Mouse (Mus musculus): Measurements from ENCODE around the gene Taf3. TPM values are rescaled to one million over a fixed set of nuclear protein-coding genes. Genes with fewer than 3 reads are reported as not detected.

Taf3 gene
- total and polyA plus RNA-seq, 3 experiments = 3.1 to 13.4 (median 6.0) TPM

DNA sequence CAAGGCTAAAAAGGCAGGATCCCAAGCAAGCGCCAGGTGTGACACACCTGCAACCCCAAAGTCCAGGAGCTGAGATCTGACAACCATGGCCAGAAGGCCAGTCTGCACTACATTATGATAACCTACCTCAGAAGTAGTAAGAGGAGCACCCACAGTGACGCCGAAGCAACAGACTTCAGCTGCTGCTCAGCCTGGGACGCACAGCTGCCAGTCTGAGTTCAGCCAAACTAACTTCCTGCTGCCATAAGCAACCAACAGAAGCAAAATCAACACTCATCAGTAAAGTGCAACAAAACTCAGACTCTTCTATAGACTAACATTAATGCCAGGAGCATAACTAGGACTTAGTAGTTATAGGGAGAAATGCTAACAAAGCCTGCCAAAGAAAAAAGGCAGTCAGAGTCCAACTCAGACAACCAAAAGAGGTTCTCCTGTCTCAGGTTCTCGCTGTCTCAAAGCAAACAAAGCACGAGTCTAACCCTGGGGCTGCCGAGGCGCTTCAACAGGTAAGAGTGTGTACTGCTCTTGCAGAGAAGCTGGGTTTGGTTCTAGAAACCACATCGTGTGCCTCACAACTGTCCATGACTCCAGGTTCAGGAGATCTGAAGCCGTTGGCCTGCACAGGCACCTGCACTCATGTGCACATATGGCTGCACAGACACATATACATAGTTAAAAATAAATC lies 33.3 kb downstream of the Taf3 start:
- no peaks in the 10 kb centered on the region for H3K9me3 ChIP-seq (replicated peaks; ENCODE audit: low read length)
- no peak overlapping the region for H3K4me3 ChIP-seq (replicated peaks in 1 of 3; ENCODE audit: low read depth in 2 of 3, low read length in 2 of 3, poor library complexity in 1 of 3)
- H3K4me1 ChIP-seq (ENCODE audit: control insufficient read depth in 1 of 2, insufficient read depth in 2 of 2) = peaks cover 0 to under 1% of the 10 kb centered on the region in 2 experiments; a peak in 1 of 4 replicates
- no peak overlapping the region for H3K9ac ChIP-seq (ENCODE audit: insufficient read depth, low read depth)
- no peak overlapping the region for H3K27ac ChIP-seq (ENCODE audit: insufficient read depth, low read depth)
- in situ Hi-C loops (cut with MboI; ENCODE audit: low pct_ligation_motif_present, low pct_unique_long_range_greater_than_20kb, low sequenced_read_pairs) = no loop called here
- no peak overlapping the region for H3K4me2 ChIP-seq (ENCODE audit: insufficient read depth, low read depth, poor library complexity, severe bottlenecking)
- dilution Hi-C loops (cut with MboI; ENCODE audit: extremely low pct_ligation_motif_present, extremely low pct_unique_long_range_greater_than_20kb, low sequenced_read_pairs) = no loop called here
- no peaks in the 10 kb centered on the region for H3K27me3 ChIP-seq (replicated peaks)
- TF ChIP-seq MAX (IDR thresholded peaks at IDR 0.05; ENCODE audit: low read length) (no peak), PAX5 (IDR thresholded peaks at IDR 0.05; ENCODE audit: low read length) (no peak), CHD2 (IDR thresholded peaks at IDR 0.05; ENCODE audit: low read length) (no peak), ZC3H11A (IDR thresholded peaks at IDR 0.05; ENCODE audit: low read depth, low read length) (no peak), MEF2A (IDR thresholded peaks at IDR 0.05; ENCODE audit: borderline replicate concordance, low read depth, low read length) (no peak), TCF12 (IDR thresholded peaks at IDR 0.05; ENCODE audit: low read depth, low read length) (no peak), MAFK (IDR thresholded peaks at IDR 0.05; ENCODE audit: insufficient replicate concordance, low read length) (no peak), SIN3A (IDR thresholded peaks at IDR 0.05; ENCODE audit: low read length) (no peak), ELF1 (IDR thresholded peaks at IDR 0.05; ENCODE audit: low read depth, low read length) (no peak)
- no peak for DNase-seq (ENCODE audit: extremely low read depth)
- H3K79me2 ChIP-seq (replicated peaks; ENCODE audit: control insufficient read depth, extremely low read depth, insufficient read depth, poor library complexity, severe bottlenecking) = no peaks in the 10 kb centered on the region; the same call in 1 of the 2 replicates
- H3K36me3 ChIP-seq (replicated peaks in 1 of 2; ENCODE audit: control insufficient read depth in 1 of 2, insufficient read depth in 1 of 2, low read length in 1 of 2) = peaks cover 0 to 6% of the 10 kb centered on the region in 2 experiments

DNA sequence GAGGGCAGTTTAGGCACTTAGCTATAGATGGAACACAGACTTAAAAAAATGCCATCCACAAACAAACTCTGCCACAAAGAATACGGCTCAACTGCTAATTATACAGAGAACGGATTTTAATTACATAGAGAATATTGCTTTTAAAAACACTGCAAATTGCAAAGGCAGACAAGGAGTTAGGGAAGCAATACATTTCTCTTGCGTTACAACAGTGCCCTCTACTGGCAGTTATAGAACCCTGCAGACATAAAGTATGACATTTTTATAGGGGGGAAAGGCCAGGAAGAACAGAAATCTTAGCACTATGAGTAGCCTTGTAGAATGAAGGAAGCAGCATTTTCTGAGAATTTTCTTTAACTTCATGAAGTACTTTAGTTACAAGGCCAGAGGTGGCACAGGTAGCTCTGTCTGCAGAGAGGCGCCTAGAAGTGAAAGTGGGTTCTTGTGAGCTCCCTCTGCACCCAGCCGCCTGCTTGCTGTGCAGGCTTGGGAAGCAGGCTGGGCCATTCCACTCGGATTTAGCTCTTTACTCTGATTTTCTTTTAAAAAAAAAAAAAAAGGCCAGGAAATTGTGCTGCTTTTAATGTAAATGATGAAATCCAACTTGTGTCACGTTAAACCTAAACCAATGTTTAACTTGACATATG lies 38.0 kb downstream of the Taf3 start:
- in situ Hi-C loops (cut with MboI; ENCODE audit: low pct_ligation_motif_present, low pct_unique_long_range_greater_than_20kb, low sequenced_read_pairs) = no loop called here
- Histone ChIP-seq H3K9me3 (replicated peaks; ENCODE audit: low read length) (no peaks in the 10 kb centered on the region), H3K36me3 (replicated peaks in 1 of 2; ENCODE audit: control insufficient read depth in 1 of 2, insufficient read depth in 1 of 2, low read length in 1 of 2) (peaks cover 0 to 3% of the 10 kb centered on the region in 2 experiments), H3K4me1 (ENCODE audit: control insufficient read depth in 1 of 2, insufficient read depth in 2 of 2) (peaks cover 0 to 13% of the 10 kb centered on the region in 2 experiments; a peak in 2 of 4 replicates), H3K27ac (ENCODE audit: insufficient read depth, low read depth) (no peak overlapping the region), H3K4me2 (ENCODE audit: insufficient read depth, low read depth, poor library complexity, severe bottlenecking) (no peak overlapping the region), H3K9ac (ENCODE audit: insufficient read depth, low read depth) (no peak overlapping the region), H3K79me2 (replicated peaks; ENCODE audit: control insufficient read depth, extremely low read depth, insufficient read depth, poor library complexity, severe bottlenecking) (peaks cover 6% of the 10 kb centered on the region; the same call in 1 of the 2 replicates), H3K4me3 (replicated peaks in 1 of 3; ENCODE audit: low read depth in 2 of 3, low read length in 2 of 3, poor library complexity in 1 of 3) (no peak overlapping the region), H3K27me3 (replicated peaks) (no peaks in the 10 kb centered on the region)
- peak; percentile 68 for DNase-seq (ENCODE audit: extremely low read depth)
- dilution Hi-C loops (cut with MboI; ENCODE audit: extremely low pct_ligation_motif_present, extremely low pct_unique_long_range_greater_than_20kb, low sequenced_read_pairs) = no loop called here
- no peak for TF ChIP-seq ZNF384 (IDR thresholded peaks at IDR 0.05; ENCODE audit: low read depth, low read length)
- TF ChIP-seq MXI1 (IDR thresholded peaks at IDR 0.05; ENCODE audit: low read depth, low read length) = no peak
- no peak for TF ChIP-seq TBP (conservative IDR thresholded peaks at IDR 0.05; ENCODE audit: low read depth, low read length)
- TF ChIP-seq ELF1 (IDR thresholded peaks at IDR 0.05; ENCODE audit: low read depth, low read length) = no peak
- no peak for TF ChIP-seq MAX (IDR thresholded peaks at IDR 0.05; ENCODE audit: low read length)
- TF ChIP-seq RCOR1 (conservative IDR thresholded peaks at IDR 0.05; ENCODE audit: low read depth, low read length) = no peak
- TF ChIP-seq MAZ (IDR thresholded peaks at IDR 0.05; ENCODE audit: low read depth, low read length) = no peak
- no peak for TF ChIP-seq E2F4 (IDR thresholded peaks at IDR 0.05; ENCODE audit: insufficient replicate concordance, low read depth, low read length)
- no peak for TF ChIP-seq BHLHE40 (IDR thresholded peaks at IDR 0.05; ENCODE audit: low read depth, low read length)
- TF ChIP-seq SIN3A (IDR thresholded peaks at IDR 0.05; ENCODE audit: low read length) = no peak
- no peak for TF ChIP-seq JUN (IDR thresholded peaks at IDR 0.05; ENCODE audit: insufficient read depth, low read depth, low read length)
- no peak for TF ChIP-seq ETS1 (conservative IDR thresholded peaks at IDR 0.05; ENCODE audit: low read depth, low read length)
- TF ChIP-seq ZMIZ1 (IDR thresholded peaks at IDR 0.05; ENCODE audit: low read depth, low read length) = no peak
- peak; percentile 92 for TF ChIP-seq RAD21 (IDR thresholded peaks at IDR 0.05; ENCODE audit: low read depth, low read length)
- no peak for TF ChIP-seq GABPA (IDR thresholded peaks at IDR 0.05; ENCODE audit: insufficient replicate concordance, low read depth, low read length)
- TF ChIP-seq MEF2A (IDR thresholded peaks at IDR 0.05; ENCODE audit: borderline replicate concordance, low read depth, low read length) = no peak
- TF ChIP-seq USF1 (IDR thresholded peaks at IDR 0.05; ENCODE audit: low read depth, low read length) = no peak
- 0 out of 2 replicates have a peak, but pooled peaks have one; percentile 16 for TF ChIP-seq JUND (conservative IDR thresholded peaks at IDR 0.05; ENCODE audit: low read depth, low read length)
- TF ChIP-seq CHD2 (IDR thresholded peaks at IDR 0.05; ENCODE audit: low read length) = no peak
- no peak for TF ChIP-seq KAT2A (IDR thresholded peaks at IDR 0.05; ENCODE audit: insufficient replicate concordance, low read length)
- no peak for TF ChIP-seq POLR2AphosphoS2 (IDR thresholded peaks at IDR 0.05; ENCODE audit: low read depth, low read length)
- TF ChIP-seq NRF1 (IDR thresholded peaks at IDR 0.05; ENCODE audit: low read depth, low read length) = no peak
- TF ChIP-seq ZC3H11A (IDR thresholded peaks at IDR 0.05; ENCODE audit: low read depth, low read length) = peak; percentile 34; the same call in 1 of the 2 replicates
- TF ChIP-seq NELFE (IDR thresholded peaks at IDR 0.05; ENCODE audit: low read depth, low read length) = no peak
- no peak for TF ChIP-seq EP300 (IDR thresholded peaks at IDR 0.05; ENCODE audit: low read length)
- peak; percentile 76 for TF ChIP-seq SMC3 (IDR thresholded peaks at IDR 0.05; ENCODE audit: low read depth, low read length)
